Mouse (Mus musculus): ENCODE data around the gene Imp4.

DNA sequence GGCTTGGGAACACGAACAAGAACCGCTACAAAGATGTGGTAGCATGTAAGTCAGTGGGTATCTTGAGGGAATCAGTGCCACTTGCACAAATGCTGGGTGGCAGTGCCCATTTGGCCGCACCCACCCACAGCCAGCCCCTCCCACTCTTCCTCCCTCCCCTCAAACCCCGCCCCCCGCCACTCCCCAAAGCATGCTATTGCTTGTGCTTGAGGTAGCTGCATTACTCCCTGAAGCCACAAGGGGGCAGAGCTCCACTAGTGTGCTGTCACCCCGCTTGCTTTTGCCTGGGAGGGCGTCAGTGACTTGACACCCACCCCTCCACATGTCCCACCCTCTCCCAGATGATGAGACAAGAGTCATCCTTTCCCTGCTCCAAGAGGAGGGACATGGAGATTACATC is 23.1 kb downstream of the Imp4 start:
- peak; percentile 66; the same call in 1 of the 2 replicates for TF ChIP-seq CTCF (IDR thresholded peaks at IDR 0.05; ENCODE audit: low read depth, low read length)
- TF ChIP-seq GATA1 (IDR thresholded peaks at IDR 0.05; ENCODE audit: borderline replicate concordance, low read length), result no peak
- TF ChIP-seq TAL1 (conservative IDR thresholded peaks at IDR 0.05; ENCODE audit: low read depth, low read length), result no peak
